Mouse (Mus musculus) telencephalon, adult 2 months (tissue): ENCODE measurements around the gene Gm3453.
"Not testable (repeated sequence)": the region's sequence is repeated elsewhere in the genome, so short reads cannot be mapped to it uniquely, and the experiment has no call there.

Experiments used
- DNase-seq: peaks from one replicate; pipeline ENCODE4 v3.0.0-alpha.2; 2011; ENCODE audit warnings: low read depth, low spot score

Gm3453 gene

GRCm38 (mm10) chr14:5979037-5979436, at the start of gene Gm3453:
Gene Gm3453, minus strand, starts transcription at chr14:5979137.
- not testable (repeated sequence) for DNase-seq

- DNase-seq: not testable (repeated sequence)
Measured at GRCm38 (mm10) chr14:5987136-5987535, 8.2 kb upstream of the Gm3453 start.

- DNase-seq: not testable (repeated sequence)
Measured at GRCm38 (mm10) chr14:5962441-5962840, 16.5 kb downstream of the Gm3453 start.

DNA sequence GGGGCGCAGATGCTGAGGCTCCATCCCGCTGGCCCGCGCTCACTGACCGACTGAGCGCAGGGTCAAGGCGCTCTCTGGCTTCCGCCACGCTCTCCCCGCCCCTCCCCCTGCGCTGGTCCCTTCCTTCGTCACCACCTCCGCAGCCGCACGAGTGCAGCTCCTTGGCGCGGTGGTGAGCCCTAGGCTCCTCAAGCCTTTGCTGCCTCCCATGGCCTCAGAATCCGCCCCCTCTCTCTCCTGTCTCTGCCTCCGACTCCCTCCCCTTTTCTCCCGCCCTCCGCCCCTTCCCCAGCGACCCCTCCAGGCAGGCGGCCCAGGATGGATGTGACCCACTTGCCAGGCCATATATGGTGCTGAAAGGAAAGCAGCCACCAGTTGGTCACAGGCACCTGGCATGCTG, 17.3 kb downstream of the Gm3453 start, which contains the start of gene Gm3248:
TSS of gene Gm3248 (minus strand) at position 111 of the 400 bp plus-strand sequence.
- DNase-seq: peak; percentile 3

DNA sequence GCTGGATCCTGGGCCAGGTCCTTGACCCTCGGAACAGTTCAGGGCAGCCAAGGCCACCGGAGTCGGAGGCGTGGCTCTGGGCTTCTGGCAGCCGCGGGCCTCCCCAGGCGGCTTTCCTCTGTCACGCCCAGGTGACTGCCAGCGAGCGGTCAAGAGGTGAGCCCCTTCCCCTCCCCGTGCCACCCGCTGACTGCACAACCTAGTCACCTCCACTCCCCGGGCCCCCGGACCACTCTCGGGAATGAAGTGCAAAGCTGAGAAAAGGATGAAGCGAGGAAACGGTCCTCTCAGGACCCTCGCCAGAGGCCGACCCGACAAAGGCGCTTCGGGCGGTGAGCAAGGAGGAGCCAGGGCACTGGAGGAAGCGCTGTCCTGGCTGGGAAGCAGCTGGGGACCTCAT, 17.8 kb downstream of the Gm3453 start:
- DNase-seq: not testable (repeated sequence)

DNA sequence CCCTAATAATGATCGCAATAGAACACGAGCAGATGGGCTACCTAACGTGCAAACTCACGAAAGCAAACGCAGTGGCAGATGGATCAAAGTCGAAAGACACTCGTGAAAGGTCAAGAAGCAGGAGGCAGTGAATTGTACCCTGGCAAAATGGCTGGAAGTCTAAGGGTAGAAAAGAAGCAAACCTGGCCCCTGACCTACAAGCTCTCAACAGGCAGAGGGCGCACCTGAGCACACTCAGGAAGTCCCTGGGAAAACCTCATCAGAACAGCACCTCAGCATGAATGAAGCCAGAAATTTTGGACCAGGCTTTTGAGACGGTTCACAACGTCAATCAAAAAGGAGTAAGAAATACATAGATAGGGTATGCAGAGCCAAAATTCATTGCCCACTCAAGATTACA, 18.5 kb downstream of the Gm3453 start:
- not testable (repeated sequence) for DNase-seq

GRCm38 (mm10) chr14:5923276-5923675, 55.7 kb downstream of the Gm3453 start:
- not testable (repeated sequence) for DNase-seq
